Mouse (Mus musculus): ENCODE results near the gene Smco1. TPM values are rescaled to one million over a fixed set of nuclear protein-coding genes. Genes with fewer than 3 reads are reported as not detected.

The Smco1 gene
- polyA plus RNA-seq, 3 experiments from 2014 or later = not detected

GRCm38 (mm10) chr16:32312386-32312785, 41.1 kb downstream of the Smco1 start:
- ATAC-seq = no peak

GRCm38 (mm10) chr16:32312859-32313258, 41.6 kb downstream of the Smco1 start:
- no peak for ATAC-seq

DNA sequence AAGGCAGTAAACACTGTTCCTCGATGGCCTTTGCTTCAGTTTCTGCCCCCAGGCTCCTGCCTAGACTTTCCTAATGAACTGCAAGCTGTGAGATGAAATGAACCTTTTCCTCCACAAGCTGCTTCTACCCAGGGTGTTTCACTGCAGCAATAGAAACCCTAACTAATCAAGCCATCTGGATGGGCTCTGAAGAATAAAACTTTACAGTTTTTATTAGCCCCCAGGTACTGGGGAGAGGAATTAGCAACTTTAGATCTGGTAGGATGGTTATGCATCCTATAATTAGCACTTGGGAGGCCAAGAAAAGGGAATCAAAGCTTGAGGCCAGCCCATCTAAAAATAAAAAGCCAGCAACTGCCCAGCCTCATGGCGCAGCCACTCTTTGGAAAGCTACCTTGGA, 45.3 kb downstream of the Smco1 start:
- no peak for ATAC-seq

DNA sequence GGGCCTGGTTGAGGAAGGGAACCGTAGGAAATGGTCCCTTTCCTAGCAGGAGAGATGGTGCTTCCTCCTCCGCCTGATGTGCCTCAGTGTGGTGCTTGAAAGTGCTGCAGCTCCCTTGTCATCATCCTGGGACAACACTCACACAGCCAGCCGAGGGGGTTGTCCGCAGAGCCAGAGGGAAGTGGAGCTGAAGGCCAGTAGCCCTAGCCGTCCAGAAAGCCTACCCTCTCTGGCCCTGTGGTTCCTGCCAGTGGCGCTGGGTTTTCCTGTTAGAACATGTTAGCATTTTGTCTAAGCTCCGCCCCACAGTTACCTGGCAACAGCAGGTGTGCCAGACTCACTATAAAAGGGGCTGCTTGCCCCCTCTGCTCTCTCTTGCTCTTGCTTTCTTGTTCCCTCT, 52.7 kb downstream of the Smco1 start:
- no peak for ATAC-seq

Other genes with a start within 250 kb of the Smco1 start
- gene Pak2, start 192.1 kb upstream of the Smco1 start, polyA plus RNA-seq (2017; shearing (Covaris generic)) = 10 to 100 TPM; 60.2 to 67.4 (median 63.4) TPM
- 100 to 1,000 TPM; 117 to 133 (median 130) TPM for gene Pigx, start 171.7 kb upstream of the Smco1 start, polyA plus RNA-seq (2017; shearing (Covaris generic))
- gene Cep19, start 171.7 kb upstream of the Smco1 start, polyA plus RNA-seq (2017; shearing (Covaris generic)) = 10 to 100 TPM; 32.4 to 45.8 (median 43.7) TPM
- 10 to 100 TPM; 42.7 to 71.0 (median 53.2) TPM for gene Nrros, start 105.9 kb upstream of the Smco1 start, polyA plus RNA-seq (2017; shearing (Covaris generic))
- gene Bex6, start 91.6 kb upstream of the Smco1 start, polyA plus RNA-seq (2017; shearing (Covaris generic)) = under 1 TPM in 2 of 3 experiments, not detected in 1; 0.38 to 0.63 TPM
- gene Fbxo45, start 24.3 kb upstream of the Smco1 start, polyA plus RNA-seq (2017; shearing (Covaris generic)) = 1 to 10 TPM; 5.1 to 5.7 (median 5.5) TPM
- gene Wdr53, start 24.2 kb upstream of the Smco1 start, polyA plus RNA-seq (2017; shearing (Covaris generic)) = 10 to 100 TPM; 16.3 to 19.8 (median 16.7) TPM
- gene Rnf168, start 6.0 kb downstream of the Smco1 start, polyA plus RNA-seq (2017; shearing (Covaris generic)) = 10 to 100 TPM in 2 of 3 experiments, 1 to 10 TPM in 1; 7.9 to 11.2 (median 10.6) TPM
- gene Ubxn7, start 60.8 kb downstream of the Smco1 start, polyA plus RNA-seq (2017; shearing (Covaris generic)) = 10 to 100 TPM; 10.3 to 21.6 (median 16.3) TPM
- gene Tm4sf19, start 129.0 kb downstream of the Smco1 start, polyA plus RNA-seq (2017; shearing (Covaris generic)) = not detected
- gene Tctex1d2, start 148.2 kb downstream of the Smco1 start, polyA plus RNA-seq (2017; shearing (Covaris generic)) = 10 to 100 TPM in 1 of 3 experiments, 1 to 10 TPM in 2; 2.4 to 10.6 (median 4.3) TPM
- gene Pcyt1a, start 159.5 kb downstream of the Smco1 start, polyA plus RNA-seq (2017; shearing (Covaris generic)) = 1 to 10 TPM; 6.0 to 9.3 (median 6.5) TPM
- gene Slc51a, start 216.4 kb downstream of the Smco1 start, polyA plus RNA-seq (2017; shearing (Covaris generic)) = not detected
- under 1 TPM in 1 of 3 experiments, not detected in 2; 0.32 TPM for gene Zdhhc19, start 224.8 kb downstream of the Smco1 start, polyA plus RNA-seq (2017; shearing (Covaris generic))

Measured in inflammation-experienced regulatory T-cells, adult 6 months (primary cell).